Mouse (Mus musculus) bone marrow macrophage, adult 2 months (primary cell): ENCODE data around the gene Hpgd.

Source experiments
- CTCF ChIP-seq: IDR thresholded peaks from 2 replicates; pipeline ENCODE4 v1.5.1; 2012; ENCODE audit warnings: low read depth, mild to moderate bottlenecking, low read length, moderate library complexity
- POLR2A ChIP-seq: IDR thresholded peaks from 2 replicates; pipeline ENCODE4 v1.6.1; 2012; ENCODE audit warnings: mild to moderate bottlenecking, low read depth, low read length, borderline replicate concordance

DNA sequence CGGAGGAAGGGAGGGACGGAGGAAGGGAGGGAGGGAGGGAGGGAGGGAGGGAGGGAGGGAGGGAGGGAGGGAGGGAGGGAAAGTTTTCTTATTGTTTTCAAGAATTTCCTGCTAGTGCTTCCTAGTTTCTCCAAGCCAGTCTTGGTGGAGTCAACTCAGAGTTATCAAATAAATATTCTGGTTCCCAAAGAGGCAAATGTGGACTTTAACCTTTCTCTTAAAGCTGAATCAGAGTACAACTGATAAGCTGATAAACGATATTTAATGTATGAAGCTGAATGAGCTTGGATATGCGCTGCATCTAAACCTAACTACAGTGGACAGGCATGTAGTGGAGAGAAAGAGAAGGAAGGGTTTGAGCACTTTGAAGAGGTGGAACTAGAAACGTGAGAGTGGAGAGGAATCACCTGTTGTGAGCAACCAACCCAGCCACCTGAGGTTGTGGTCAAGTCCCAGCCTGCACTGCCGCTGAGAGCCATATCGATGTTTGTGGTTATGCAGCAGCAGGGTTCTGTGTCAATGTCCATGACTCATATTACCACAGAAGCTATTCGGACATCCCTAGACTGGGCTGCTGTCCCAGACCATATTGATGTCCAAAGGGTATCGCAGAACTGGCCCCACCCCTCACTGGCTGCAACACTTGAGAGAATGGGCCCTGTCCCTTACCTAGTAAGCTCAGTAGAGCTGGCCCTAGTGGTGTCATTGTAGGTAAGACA, 16.4 kb upstream of the Hpgd start:
- TF ChIP-seq CTCF (no peak), POLR2A (no peak)
